Mouse (Mus musculus): ENCODE measurements around the gene Lmntd1. TPM values are rescaled to one million over a fixed set of nuclear protein-coding genes. Genes with fewer than 3 reads are reported as not detected.

The Lmntd1 gene
- total RNA-seq, 4 experiments from 2014 or later, result 1.2 to 2.2 (median 1.9) TPM

DNA sequence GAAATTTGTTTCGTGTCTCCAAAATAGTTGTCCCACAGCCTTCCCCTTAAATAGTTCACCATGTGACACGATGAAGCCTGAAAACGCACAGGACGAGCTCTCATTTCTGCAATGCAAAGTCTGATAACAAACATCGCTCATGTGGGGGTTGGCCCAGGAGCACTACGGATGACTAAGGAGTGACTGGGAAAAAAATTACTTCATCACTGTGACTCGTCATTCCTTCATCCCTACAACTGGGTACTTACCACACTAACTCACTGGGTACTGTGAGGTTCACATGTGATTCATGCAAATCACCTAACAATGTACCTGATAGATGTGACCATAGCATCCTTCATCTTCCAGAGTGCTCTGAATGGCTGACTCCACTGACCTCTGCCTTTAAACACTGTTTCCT, 118.4 kb downstream of the Lmntd1 start:
- DNase-seq (ENCODE audit: low spot score in 2 of 2), result no peak

DNA sequence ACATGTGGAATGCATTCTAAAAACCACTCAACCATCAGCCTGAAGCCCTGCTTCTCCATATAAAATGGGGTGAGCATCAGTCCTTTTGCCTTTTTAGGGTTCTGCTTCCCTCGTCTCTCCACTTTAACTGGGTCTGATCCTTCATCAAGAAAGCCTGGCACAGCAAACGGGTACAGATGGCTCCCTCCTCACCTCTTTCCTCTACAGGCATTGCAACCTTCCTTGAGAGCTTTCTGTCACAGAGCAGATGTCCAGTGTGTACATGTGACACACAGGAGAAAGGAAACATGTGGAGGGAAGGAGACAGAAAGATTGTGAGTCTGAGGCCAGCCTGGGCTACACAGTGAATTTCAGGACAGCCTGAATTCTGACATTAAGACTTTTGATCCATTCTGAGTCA, 125.9 kb downstream of the Lmntd1 start:
- DNase-seq (ENCODE audit: low spot score in 2 of 2), result no peak

- no peak for DNase-seq (ENCODE audit: low spot score in 2 of 2)
Measured at GRCm38 (mm10) chr6:145485986-145486605, 128.0 kb downstream of the Lmntd1 start.

GRCm38 (mm10) chr6:145483318-145483674, 130.8 kb downstream of the Lmntd1 start:
- DNase-seq (ENCODE audit: low spot score in 2 of 2), result no peak

- peak in 1 of 2 experiments; percentile 25 for DNase-seq (ENCODE audit: low spot score in 2 of 2)
Measured at GRCm38 (mm10) chr6:145482656-145483317, 131.3 kb downstream of the Lmntd1 start.

- DNase-seq (ENCODE audit: low spot score in 2 of 2), result no peak
Measured at GRCm38 (mm10) chr6:145481938-145482337, 132.2 kb downstream of the Lmntd1 start.

DNA sequence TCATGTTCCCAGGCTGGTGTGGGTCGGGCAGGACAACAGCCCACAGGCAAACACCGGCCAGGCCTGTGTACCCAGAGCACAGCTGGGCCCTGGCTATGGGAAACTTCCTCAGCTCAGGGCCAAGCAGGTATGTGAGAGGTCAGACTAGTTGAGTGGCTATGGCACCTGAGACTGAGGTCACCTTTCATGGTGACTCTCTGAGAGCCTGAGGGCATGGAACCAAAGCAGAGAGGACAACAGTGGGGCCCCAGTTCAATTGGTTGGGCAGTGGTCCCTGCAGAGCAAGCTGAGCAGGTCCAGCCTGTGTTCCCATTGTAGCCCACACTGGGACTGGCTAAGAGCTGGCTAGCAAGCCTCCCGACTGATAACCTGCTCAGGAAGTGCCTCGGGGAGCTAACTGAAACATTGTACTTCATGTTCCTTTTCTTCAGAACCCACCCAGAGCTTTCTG, 135.3 kb downstream of the Lmntd1 start:
- DNase-seq (ENCODE audit: low spot score in 2 of 2), result no peak

- DNase-seq (ENCODE audit: low spot score in 2 of 2), result no peak
Measured at GRCm38 (mm10) chr6:145477367-145477905, 136.7 kb downstream of the Lmntd1 start.

GRCm38 (mm10) chr6:145471638-145472247, 142.4 kb downstream of the Lmntd1 start:
- no peak for DNase-seq (ENCODE audit: low spot score in 2 of 2)

GRCm38 (mm10) chr6:145469260-145469943, 144.7 kb downstream of the Lmntd1 start:
- DNase-seq (ENCODE audit: low spot score in 2 of 2), result no peak

DNA sequence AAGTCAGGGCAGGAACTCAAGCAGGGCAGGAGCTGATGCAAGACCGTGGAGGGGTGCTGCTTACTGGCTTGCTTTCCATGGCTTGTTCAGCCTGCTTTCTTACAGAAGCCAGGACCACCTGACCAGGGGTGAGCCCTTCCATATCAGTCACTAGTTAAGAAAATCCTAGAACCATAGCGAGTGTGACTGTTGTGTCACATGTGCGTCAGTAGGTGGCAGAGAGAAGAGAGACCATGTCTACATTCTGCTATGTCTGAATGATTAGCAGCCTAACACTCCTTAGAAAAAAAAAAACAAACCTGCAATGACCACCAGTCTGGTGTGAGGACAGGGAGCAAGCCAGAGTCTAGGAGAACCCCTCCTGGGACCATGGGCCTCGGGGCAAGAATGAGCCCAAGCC, 150.1 kb downstream of the Lmntd1 start:
- DNase-seq (ENCODE audit: low spot score in 2 of 2), result no peak

DNA sequence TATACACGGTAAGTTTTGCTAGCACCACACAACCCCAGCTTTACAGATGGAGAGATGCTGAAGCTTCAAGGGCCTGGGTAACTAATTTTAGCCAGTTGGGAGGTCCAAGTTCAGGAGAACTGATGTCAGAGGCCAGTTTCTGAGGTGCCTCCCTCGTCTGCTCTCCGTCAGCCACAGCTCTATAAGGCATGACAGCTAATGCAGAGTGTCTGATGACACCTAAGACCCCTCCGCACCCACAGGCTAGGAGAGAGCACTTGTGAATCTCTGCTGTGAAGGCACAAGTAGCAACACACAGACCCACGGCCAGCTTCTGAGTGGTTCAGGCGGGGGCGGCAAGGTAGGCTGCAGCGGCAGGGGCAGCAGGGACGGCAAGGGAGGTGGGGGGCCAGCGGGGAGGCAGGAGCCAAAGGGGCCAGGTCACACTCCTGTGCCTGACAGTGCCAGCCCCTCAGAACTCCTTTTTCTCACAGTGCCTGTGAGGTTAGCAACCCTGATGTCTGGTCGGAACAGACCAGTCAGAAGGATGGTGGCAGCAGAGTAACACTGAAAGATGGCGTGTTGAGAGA, 151.4 kb downstream of the Lmntd1 start:
- no peak for DNase-seq (ENCODE audit: low spot score in 2 of 2)

- DNase-seq (ENCODE audit: low spot score in 2 of 2), result no peak
Measured at GRCm38 (mm10) chr6:145457066-145457465, 157.1 kb downstream of the Lmntd1 start.

DNA sequence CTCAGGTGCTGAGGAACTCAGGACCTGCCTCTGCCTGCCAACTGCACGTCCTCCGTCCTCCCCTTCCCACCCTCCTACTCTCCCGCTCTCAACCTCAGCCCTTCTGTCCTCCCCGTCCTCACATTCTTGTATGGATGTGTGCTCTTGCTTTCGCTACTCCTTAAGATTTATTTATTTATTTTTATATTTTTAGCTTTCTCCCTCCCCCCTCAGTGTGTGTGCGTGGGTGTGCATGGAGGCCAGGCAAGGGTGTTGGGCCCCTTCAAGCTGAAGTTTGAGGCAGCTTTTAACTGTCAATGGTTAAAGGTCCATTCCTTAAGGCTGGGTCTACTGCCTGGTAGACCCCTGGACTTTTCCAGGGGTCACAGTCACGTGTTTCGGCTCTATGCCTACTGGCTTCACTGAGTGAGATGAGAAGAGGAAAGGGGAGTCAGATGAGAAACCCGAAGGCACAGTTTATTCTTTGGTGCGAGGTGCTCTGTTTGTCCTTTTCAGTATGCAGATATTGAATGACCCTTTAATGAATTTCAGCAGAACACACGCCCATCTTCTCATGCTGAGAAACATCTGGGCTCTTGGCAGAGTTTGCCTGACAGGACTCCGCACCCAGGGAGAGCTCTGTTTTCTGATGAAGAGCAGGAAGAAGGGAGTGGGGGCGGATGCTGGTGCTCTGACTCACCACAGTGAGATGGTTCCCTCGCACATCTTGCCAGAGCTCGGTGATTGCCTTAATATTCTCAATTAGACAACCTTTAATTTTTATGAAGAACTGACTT, 163.3 kb downstream of the Lmntd1 start:
- DNase-seq (ENCODE audit: low spot score in 2 of 2), result peak; percentile 38 to 41

DNA sequence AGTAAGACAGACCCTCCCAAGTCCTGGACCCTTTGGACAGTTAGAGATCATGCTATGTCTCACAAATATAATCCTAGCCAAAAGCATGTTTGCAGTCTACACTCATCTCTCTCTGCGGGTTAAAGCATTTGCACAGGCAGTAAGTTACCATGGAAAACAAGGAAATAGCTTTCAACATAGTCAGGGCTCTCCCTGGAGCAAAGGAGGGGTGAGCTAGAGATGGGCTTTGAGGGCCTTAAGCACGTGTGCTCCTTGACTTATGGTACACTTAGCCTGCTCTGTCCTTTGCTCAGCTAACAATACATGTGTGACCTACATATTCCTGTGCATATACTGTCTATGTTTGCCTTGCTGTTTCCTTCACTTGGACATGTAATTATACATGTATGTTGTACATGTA, 165.8 kb downstream of the Lmntd1 start:
- DNase-seq (ENCODE audit: low spot score in 2 of 2), result no peak

GRCm38 (mm10) chr6:145445811-145446500, 168.2 kb downstream of the Lmntd1 start:
- no peak for DNase-seq (ENCODE audit: low spot score in 2 of 2)

DNA sequence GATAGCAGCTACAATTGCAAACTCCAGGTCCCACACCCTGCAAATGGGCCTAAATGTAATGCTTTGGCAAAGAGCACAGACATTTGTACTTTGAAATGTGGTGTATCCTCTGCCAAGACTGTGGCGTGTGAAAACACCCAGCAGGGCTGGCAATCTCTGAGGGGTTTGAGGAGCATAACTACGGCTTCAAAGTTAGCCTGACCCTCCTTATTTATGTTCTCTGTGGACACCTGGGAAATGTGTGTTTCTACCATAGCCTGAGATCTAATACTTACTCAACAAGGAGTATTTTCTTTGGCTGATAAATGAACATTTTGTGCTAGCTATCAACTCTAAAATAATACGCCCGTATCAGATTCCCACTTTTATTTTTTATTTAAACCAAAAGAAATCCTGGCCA, 168.7 kb downstream of the Lmntd1 start:
- no peak for DNase-seq (ENCODE audit: low spot score in 2 of 2)

GRCm38 (mm10) chr6:145442786-145443185, 171.3 kb downstream of the Lmntd1 start:
- DNase-seq (ENCODE audit: low spot score in 2 of 2), result no peak

DNA sequence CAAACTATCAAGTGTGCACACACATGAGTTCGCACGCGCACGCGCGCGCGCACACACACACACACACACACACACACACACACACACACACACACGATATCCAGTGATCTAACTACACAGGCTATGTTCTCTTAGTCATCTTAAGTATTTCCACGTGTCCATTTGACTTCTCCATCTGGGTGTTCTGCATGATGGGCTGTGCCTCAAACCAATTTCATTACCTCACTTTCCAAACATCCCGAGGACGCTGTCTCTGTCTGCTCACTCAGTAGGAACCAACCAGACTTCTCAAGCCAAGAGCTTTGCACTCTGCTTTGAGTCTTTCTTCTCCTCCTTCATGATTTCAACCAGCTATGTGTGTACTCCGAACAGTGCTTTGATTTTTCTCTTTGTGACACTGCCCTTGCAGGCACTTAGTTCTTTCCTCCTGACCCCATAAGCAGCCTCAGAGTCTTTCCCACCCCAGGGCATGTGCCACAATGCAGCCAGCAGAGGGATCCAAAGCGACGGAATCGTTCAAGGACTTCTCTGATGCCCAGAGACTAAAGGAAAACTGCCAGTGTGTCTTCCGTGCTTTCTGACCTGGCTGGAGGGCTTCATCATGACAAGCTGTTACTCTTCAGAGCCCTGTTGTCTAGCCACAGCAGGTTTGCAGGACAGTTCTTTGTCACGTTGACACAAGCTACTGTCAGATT, 172.6 kb downstream of the Lmntd1 start:
- peak in 1 of 2 experiments; percentile 24 for DNase-seq (ENCODE audit: low spot score in 2 of 2)

GRCm38 (mm10) chr6:145438851-145439250, 175.3 kb downstream of the Lmntd1 start:
- DNase-seq (ENCODE audit: low spot score in 2 of 2), result no peak
